17 mouse cellular contexts compared by ENCODE assay signal in genomic region chr10:61297477-61297876, GRCm38 (mm10). TPM values are rescaled to one million over a fixed set of nuclear protein-coding genes. Genes with fewer than 3 reads are reported as not detected.
DNase-seq lines count a peak whose midpoint lies in the region; ATAC-seq and TF ChIP-seq lines count a peak whose summit lies in the region.
"Had no signal": no experiment of that assay in that cellular context is flagged by ENCODE, and none has a peak within 500 bp of the region (broad histone marks: within the 10 kb centered on the region; RNA-seq: fewer than 3 reads in every experiment).

Prf1 (plus strand) TSS chr10:61297833.

- intact Hi-C loops in gastrocnemius, postnatal 14 days (cut with DNase I; ENCODE audit: low total_unique reads), result no loop called here

- peak; percentile 71 for DNase-seq in CD4-positive, CD25-positive, alpha-beta regulatory T cell, adult 2 months (ENCODE audit: low read depth, low spot score)
- peak; percentile 76 for DNase-seq in thymus, adult 2 months
- no peak for DNase-seq in layer of hippocampus, postnatal 14 days (ENCODE audit: low spot score in 2 of 2)
- no peak for DNase-seq in right cerebral cortex, postnatal 14 days
- DNase-seq in cerebellum, postnatal 36 days, result no peak
- no peak for DNase-seq in gastrocnemius, postnatal 14 days
- DNase-seq: adrenal gland, postnatal 10 days; heart, adult 11 months had no signal

- H3K4me1 ChIP-seq in thymus, adult 2 months (replicated peaks; ENCODE audit: control insufficient read depth, insufficient read depth, low read length), result peaks cover 16% of the 10 kb centered on the region
- H3K4me1 ChIP-seq: embryonic facial prominence, embryonic 13.5 days; forebrain, embryonic 10.5 days; limb, embryonic 15.5 days; midbrain, embryonic 13.5 days; neural tube, embryonic 12.5 days had no signal

- peak; percentile 92 for ATAC-seq in activated CD4-positive, CD25-positive, alpha-beta regulatory T cell, adult 4 months
- peak; percentile 81 for ATAC-seq in monocyte, adult 5-6 weeks (replicated peaks; ENCODE audit: insufficient number of reproducible peaks, low FRiP score, low TSS enrichment, poor library complexity, severe bottlenecking)
- ATAC-seq: intestine, embryonic 16.5 days; midbrain, embryonic 13.5 days had no signal

- peak within 1 kb of the TSS; percentile 28 for H3K4me3 ChIP-seq in thymus, adult 2 months (ENCODE audit: control insufficient read depth, insufficient read depth, low read length)
- H3K4me3 ChIP-seq: embryonic facial prominence, embryonic 13.5 days; forebrain, embryonic 10.5 days; limb, embryonic 15.5 days; midbrain, embryonic 13.5 days; neural tube, embryonic 12.5 days had no signal

- peak within 1 kb of the TSS; percentile 36; the same call in 1 of the 2 replicates for H3K27ac ChIP-seq in thymus, adult 2 months (ENCODE audit: control insufficient read depth, insufficient read depth, low read length)
- H3K27ac ChIP-seq: embryonic facial prominence, embryonic 13.5 days; forebrain, embryonic 10.5 days; limb, embryonic 15.5 days; midbrain, embryonic 13.5 days; neural tube, embryonic 12.5 days had no signal

- no peaks in the 10 kb centered on the region for H3K36me3 ChIP-seq in thymus, adult 2 months (ENCODE audit: control insufficient read depth, insufficient read depth, low read length)
- H3K36me3 ChIP-seq: embryonic facial prominence, embryonic 13.5 days; forebrain, embryonic 10.5 days; limb, embryonic 15.5 days; midbrain, embryonic 13.5 days; neural tube, embryonic 12.5 days had no signal

- peak; percentile 50; the same call in 1 of the 2 replicates for TF ChIP-seq CTCF in thymus, adult 2 months (IDR thresholded peaks at IDR 0.05; ENCODE audit: borderline replicate concordance, control insufficient read depth, extremely low read depth, insufficient read depth, low read length, poor library complexity)

- WGBS in thymus, adult 2 months, result 17% methylated on average over 7 of the region's 7 CpGs

- H3K27me3 ChIP-seq in thymus, adult 2 months (ENCODE audit: control insufficient read depth, insufficient read depth, low read length), result no peaks in the 10 kb centered on the region
- H3K27me3 ChIP-seq: embryonic facial prominence, embryonic 13.5 days; limb, embryonic 15.5 days; midbrain, embryonic 13.5 days; neural tube, embryonic 12.5 days had no signal

- TF ChIP-seq POLR2A in thymus, adult 2 months (IDR thresholded peaks at IDR 0.05; ENCODE audit: control insufficient read depth, extremely low read depth, insufficient read depth, low read length, poor library complexity), result 0 out of 2 replicates have a peak, but pooled peaks have one; percentile 42

RNA-seq across cellular contexts. Expression of gene Prf1, which starts in this region (rescaled TPM):
- 1 to 10 TPM; 5.1 to 6.7 TPM for polyA plus RNA-seq in activated CD4-positive, CD25-positive, alpha-beta regulatory T cell, adult 4 months (2017; shearing (Covaris generic))
- 250 to 831 TPM (median 313 TPM) in 3 replicates for total RNA-seq in monocyte, adult 5-6 weeks (2017)
- 5.7 and 6.1 TPM in 2 replicates for polyA plus RNA-seq in thymus, adult 2 months (2012; rRNA removed)
- total RNA-seq in layer of hippocampus, postnatal 14 days (2021), result not detected
- not detected for total RNA-seq in gastrocnemius, postnatal 14 days (2021)
- total RNA-seq: ES-E14 had no signal
- polyA plus RNA-seq: embryonic facial prominence, embryonic 13.5 days; forebrain, embryonic 10.5 days; midbrain, embryonic 13.5 days; neural tube, embryonic 12.5 days had no signal

Comparison
In these comparisons a context has a peak if more than half of its experiments do, and no peak if none do; other contexts are left out.
1. RNA of gene Prf1 (total RNA-seq): 250 to 831 TPM in monocyte, adult 5-6 weeks; not detected in layer of hippocampus, postnatal 14 days and not detected in gastrocnemius, postnatal 14 days; every median in the first group is over 100 times any median in the second.
2. DNase-seq: peak in CD4-positive, CD25-positive, alpha-beta regulatory T cell, adult 2 months (single experiment) and thymus, adult 2 months (single experiment); none in layer of hippocampus, postnatal 14 days (0 of 2), right cerebral cortex, postnatal 14 days (single experiment), cerebellum, postnatal 36 days (0 of 2) and gastrocnemius, postnatal 14 days (single experiment).